Mouse (Mus musculus) heart, adult 2 months (tissue): ENCODE results near the gene Tbccd1.

ENCODE experiments used
- CTCF ChIP-seq: fragments of 200-600 bp; IDR thresholded peaks from 2 replicates; pipeline ENCODE4 v1.8.1; 2022; ENCODE audit warnings: antibody characterized with exemption, mild to moderate bottlenecking, moderate library complexity
- EP300 ChIP-seq: fragments of 200-500 bp; IDR thresholded peaks from 2 replicates; pipeline ENCODE4 v1.6.1; 2011; ENCODE audit warnings: low read depth, low read length, control low read depth; ENCODE audit not compliant: insufficient read depth
- POLR2A ChIP-seq: fragments of 200-500 bp; IDR thresholded peaks from 2 replicates; pipeline ENCODE4 v1.6.1; 2011; ENCODE audit warnings: mild to moderate bottlenecking, low read depth, low read length, control low read depth; ENCODE audit not compliant: insufficient read depth

DNA sequence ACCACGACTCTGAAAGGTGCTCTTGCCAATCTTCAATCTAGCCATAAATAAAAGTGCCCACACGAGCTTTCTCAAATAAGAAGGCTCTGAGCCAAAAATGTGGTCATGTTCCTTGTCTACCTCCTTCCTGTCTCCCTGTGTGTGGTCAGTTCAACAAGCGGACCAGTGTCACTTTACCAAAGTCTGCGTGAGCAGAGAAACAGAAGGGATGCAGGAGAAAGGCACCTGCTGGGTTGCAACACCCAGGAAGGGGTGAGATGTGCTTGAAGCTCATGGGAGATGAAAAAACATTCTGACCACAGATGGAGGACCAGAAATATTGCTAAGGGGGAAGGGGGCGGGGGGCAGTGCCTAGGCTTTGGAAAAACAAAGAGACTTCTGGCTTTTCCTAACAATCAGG is 41.9 kb upstream of the Tbccd1 start:
- TF ChIP-seq CTCF (no peak), POLR2A (no peak), EP300 (no peak)
